Mouse (Mus musculus) liver, embryonic 11.5 days (tissue): ENCODE results near the gene Diexf. TPM values are rescaled to one million over a fixed set of nuclear protein-coding genes. Genes with fewer than 3 reads are reported as not detected.

Source experiments
- ATAC-seq: fragments of 200-750 bp; cut with Nextera tagmentation; replicated peaks from 2 replicates; pipeline ENCODE4 v1.8.0; 2017; ENCODE audit warnings: moderate number of reproducible peaks, mild to moderate bottlenecking, moderate TSS enrichment, moderate library complexity; ENCODE audit not compliant: low FRiP score
- DNase-seq: peaks from one replicate; pipeline ENCODE4 v3.0.0-alpha.2; 2017; ENCODE audit warnings: low spot score
- H3K27ac ChIP-seq: fragments of 300-500 bp; sonication (generic); 2 replicates; pipeline ENCODE4 v1.5.1; 2014; ENCODE audit warnings: mild to moderate bottlenecking, low read depth, low read length, control low read depth
- H3K27me3 ChIP-seq: fragments of 300-500 bp; sonication (generic); replicated peaks from 2 replicates; pipeline ENCODE4 v1.6.1; 2014; ENCODE audit warnings: low read length, mixed read lengths; ENCODE audit not compliant: control insufficient read depth, insufficient read depth
- H3K36me3 ChIP-seq: fragments of 300-500 bp; sonication (generic); 2 replicates; pipeline ENCODE4 v1.6.1; 2014; ENCODE audit warnings: mild to moderate bottlenecking, low read length, moderate library complexity, mixed read lengths; ENCODE audit not compliant: control insufficient read depth, insufficient read depth
- H3K4me1 ChIP-seq: fragments of 300-500 bp; sonication (generic); replicated peaks from 2 replicates; pipeline ENCODE4 v1.6.1; 2014; ENCODE audit warnings: low read length, mixed read lengths; ENCODE audit not compliant: control insufficient read depth, insufficient read depth
- H3K4me2 ChIP-seq: fragments of 300-500 bp; sonication (generic); 2 replicates; pipeline ENCODE4 v1.6.1; 2014; ENCODE audit warnings: mild to moderate bottlenecking, control low read depth, moderate library complexity
- H3K4me3 ChIP-seq: fragments of 300-500 bp; sonication (generic); 2 replicates; pipeline ENCODE4 v1.5.1; 2014; ENCODE audit warnings: low read depth, low read length, control low read depth
- H3K9ac ChIP-seq: fragments of 300-500 bp; sonication (generic); 2 replicates; pipeline ENCODE4 v1.6.1; 2014; ENCODE audit warnings: low read depth, low read length, control low read depth
- H3K9me3 ChIP-seq: fragments of 300-500 bp; sonication (generic); 2 replicates; pipeline ENCODE4 v1.6.1; 2016; ENCODE audit warnings: low read length, inconsistent platforms, mixed read lengths; ENCODE audit not compliant: control insufficient read depth
- WGBS: fragments of 180-500 bp; shearing (Covaris S2); extraction: QIAGEN DNeasy Blood & Tissue Kit; methylation state at CpG from one replicate; pipeline ENCODE4 v1.1.7; 2014; 5-methylcytosine and 5-hydroxymethylcytosine counted together
- polyA plus RNA-seq: library from polyadenylated mRNA; unstranded; fragments of >200 nt; fragmentation: Nextera tagmentation; extraction: Ambion mirVana; gene quantifications from 2 replicates; pipeline ENCODE4 v1.2.1, GENCODE M21; 2014

The Diexf gene
- polyA plus RNA-seq, 1 experiment from 2014 or later: 10.7 TPM

GRCm38 (mm10) chr1:193145101-193145500 is 15.0 kb upstream of the Diexf start:
- no peak for DNase-seq
- Histone ChIP-seq H3K4me1 (no peaks in the 10 kb centered on the region), H3K27ac (no peak overlapping the region), H3K4me2 (no peak overlapping the region), H3K4me3 (no peak overlapping the region), H3K9me3 (no peaks in the 10 kb centered on the region), H3K27me3 (no peaks in the 10 kb centered on the region), H3K9ac (no peak overlapping the region), H3K36me3 (no peaks in the 10 kb centered on the region)
- no peak for ATAC-seq
- WGBS: 49% methylated on average over 4 of the region's 4 CpGs

GRCm38 (mm10) chr1:193144516-193144915 is 14.4 kb upstream of the Diexf start:
- WGBS: 90% methylated on average over 6 of the region's 6 CpGs
- Histone ChIP-seq H3K36me3 (no peaks in the 10 kb centered on the region), H3K27me3 (no peaks in the 10 kb centered on the region), H3K4me3 (no peak overlapping the region), H3K9me3 (no peaks in the 10 kb centered on the region), H3K4me1 (no peaks in the 10 kb centered on the region), H3K4me2 (no peak overlapping the region), H3K27ac (no peak overlapping the region), H3K9ac (no peak overlapping the region)
- DNase-seq (no peak), ATAC-seq (no peak)

- ATAC-seq (no peak), DNase-seq (no peak)
- no peaks in the 10 kb centered on the region for H3K9me3 ChIP-seq
- no peak overlapping the region for H3K9ac ChIP-seq
- no peaks in the 10 kb centered on the region for H3K27me3 ChIP-seq
- H3K36me3 ChIP-seq: no peaks in the 10 kb centered on the region
- no peak overlapping the region for H3K4me3 ChIP-seq
- H3K4me1 ChIP-seq: no peaks in the 10 kb centered on the region
- WGBS: 66% methylated on average over 8 of the region's 8 CpGs
- no peak overlapping the region for H3K27ac ChIP-seq
- no peak overlapping the region for H3K4me2 ChIP-seq
Measured at GRCm38 (mm10) chr1:193142517-193143062, 12.5 kb upstream of the Diexf start.

- Histone ChIP-seq H3K27me3 (no peaks in the 10 kb centered on the region), H3K27ac (no peak overlapping the region), H3K9ac (no peak overlapping the region), H3K36me3 (no peaks in the 10 kb centered on the region), H3K4me2 (no peak overlapping the region), H3K4me3 (no peak overlapping the region), H3K9me3 (no peaks in the 10 kb centered on the region), H3K4me1 (no peaks in the 10 kb centered on the region)
- ATAC-seq: no peak
- WGBS: 77% methylated on average over 7 of the region's 7 CpGs
- DNase-seq: no peak
Measured at GRCm38 (mm10) chr1:193141118-193141517, 11.0 kb upstream of the Diexf start.

- Histone ChIP-seq H3K4me2 (no peak overlapping the region), H3K4me3 (no peak overlapping the region), H3K4me1 (no peaks in the 10 kb centered on the region), H3K27me3 (no peaks in the 10 kb centered on the region), H3K9ac (no peak overlapping the region), H3K9me3 (no peaks in the 10 kb centered on the region), H3K36me3 (no peaks in the 10 kb centered on the region), H3K27ac (no peak overlapping the region)
- DNase-seq: no peak
- no peak for ATAC-seq
- WGBS: 32% methylated on average over 3 of the region's 3 CpGs
Measured at GRCm38 (mm10) chr1:193138669-193139068, 8.6 kb upstream of the Diexf start.

- Histone ChIP-seq H3K4me3 (no peak overlapping the region), H3K9me3 (no peaks in the 10 kb centered on the region), H3K9ac (no peak overlapping the region), H3K27ac (no peak overlapping the region), H3K27me3 (no peaks in the 10 kb centered on the region), H3K4me2 (no peak overlapping the region), H3K4me1 (no peaks in the 10 kb centered on the region), H3K36me3 (no peaks in the 10 kb centered on the region)
- DNase-seq: no peak
- no peak for ATAC-seq
- 41% methylated on average over 7 of the region's 7 CpGs for WGBS
Measured at GRCm38 (mm10) chr1:193138087-193138486, 8.0 kb upstream of the Diexf start.

GRCm38 (mm10) chr1:193133726-193134125 is 3.7 kb upstream of the Diexf start:
- WGBS: 78% methylated on average over 1 of the region's 1 CpGs
- DNase-seq (no peak), ATAC-seq (no peak)
- H3K36me3 ChIP-seq: no peaks in the 10 kb centered on the region
- no peaks in the 10 kb centered on the region for H3K9me3 ChIP-seq
- H3K27ac ChIP-seq: no peak overlapping the region
- H3K9ac ChIP-seq: no peak overlapping the region
- H3K4me3 ChIP-seq: no peak overlapping the region
- no peak overlapping the region for H3K4me2 ChIP-seq
- H3K4me1 ChIP-seq: peaks cover 5% of the 10 kb centered on the region
- no peaks in the 10 kb centered on the region for H3K27me3 ChIP-seq

GRCm38 (mm10) chr1:193132385-193132784 is 2.3 kb upstream of the Diexf start:
- H3K27ac ChIP-seq: no peak overlapping the region
- no peak overlapping the region for H3K9ac ChIP-seq
- DNase-seq (no peak), ATAC-seq (no peak)
- H3K36me3 ChIP-seq: peaks cover 4% of the 10 kb centered on the region; the same call in 1 of the 2 replicates
- no peaks in the 10 kb centered on the region for H3K27me3 ChIP-seq
- no peak overlapping the region for H3K4me2 ChIP-seq
- H3K4me3 ChIP-seq: no peak overlapping the region
- H3K4me1 ChIP-seq: peaks cover 6% of the 10 kb centered on the region
- H3K9me3 ChIP-seq: no peaks in the 10 kb centered on the region

- peaks cover 6% of the 10 kb centered on the region for H3K4me1 ChIP-seq
- no peak overlapping the region for H3K4me3 ChIP-seq
- H3K4me2 ChIP-seq: no peak overlapping the region
- DNase-seq: no peak
- WGBS: 62% methylated on average over 6 of the region's 6 CpGs
- peaks cover 11% of the 10 kb centered on the region; the same call in 1 of the 2 replicates for H3K36me3 ChIP-seq
- no peak for ATAC-seq
- no peak overlapping the region for H3K9ac ChIP-seq
- no peak overlapping the region for H3K27ac ChIP-seq
- H3K9me3 ChIP-seq: no peaks in the 10 kb centered on the region
- no peaks in the 10 kb centered on the region for H3K27me3 ChIP-seq
Measured at GRCm38 (mm10) chr1:193131311-193131948, 1.4 kb upstream of the Diexf start.
